ENCODE assay signal across 10 mouse cellular contexts in genomic region chr12:117844917-117845316, GRCm38 (mm10). TPM values are rescaled to one million over a fixed set of nuclear protein-coding genes. Genes with fewer than 3 reads are reported as not detected.
A peak's percentile ranks its signal among the peaks of the same experiment; 100 is the strongest.
DNase-seq lines count a peak whose midpoint lies in the region; ATAC-seq and TF ChIP-seq lines count a peak whose summit lies in the region.
"Had no signal": no experiment of that assay in that cellular context is flagged by ENCODE, and none has a peak within 500 bp of the region (broad histone marks: within the 10 kb centered on the region; RNA-seq: fewer than 3 reads in every experiment).

No protein-coding gene starts in this region.

- H3K79me2 ChIP-seq in myocyte (ENCODE audit: control insufficient read depth, insufficient read depth), result no peaks in the 10 kb centered on the region

- no peaks in the 10 kb centered on the region for H3K36me3 ChIP-seq in kidney, embryonic 15.5 days
- no peaks in the 10 kb centered on the region for H3K36me3 ChIP-seq in myocyte (ENCODE audit: control insufficient read depth, insufficient read depth)

- no peak overlapping the region for H3K27ac ChIP-seq in kidney, embryonic 15.5 days
- no peak overlapping the region for H3K27ac ChIP-seq in bone marrow, adult 2 months (ENCODE audit: control insufficient read depth, insufficient read depth, low read depth, low read length, poor library complexity)

- no peak for TF ChIP-seq POLR2A in bone marrow, adult 2 months (IDR thresholded peaks at IDR 0.05; ENCODE audit: borderline replicate concordance, control insufficient read depth, low read depth, low read length)
- no peak for TF ChIP-seq POLR2A in myocyte (IDR thresholded peaks at IDR 0.05; ENCODE audit: insufficient read length, low read depth)

- ATAC-seq in kidney, embryonic 15.5 days (replicated peaks; ENCODE audit: low FRiP score), result no peak
- ATAC-seq in inflammation-experienced regulatory T-cells, adult 6 months, result peak; percentile 24
- ATAC-seq: Patski had no signal

- no peak for DNase-seq in kidney, postnatal 10 days
- DNase-seq in urinary bladder, postnatal 14 days (ENCODE audit: low spot score), result no peak
- DNase-seq in urinary bladder, adult 2 months (ENCODE audit: low spot score), result no peak
- no peak for DNase-seq in right cerebral cortex, postnatal 10 days (ENCODE audit: low spot score in 2 of 2)
- DNase-seq: cerebellum, adult 2 months had no signal

- no peaks in the 10 kb centered on the region for H3K9me3 ChIP-seq in kidney, embryonic 15.5 days (replicated peaks)

- 31% methylated on average over 2 of the region's 2 CpGs for WGBS in kidney, embryonic 15.5 days
- WGBS in bone marrow, adult 2 months, result 14% methylated on average over 2 of the region's 2 CpGs

- peak overlapping the region; percentile 87 for H3K4me3 ChIP-seq in kidney, embryonic 15.5 days (replicated peaks)
- H3K4me3 ChIP-seq in bone marrow, adult 2 months (replicated peaks; ENCODE audit: control insufficient read depth, low read depth, low read length), result peak overlapping the region; percentile 50
- H3K4me3 ChIP-seq in myocyte, result no peak overlapping the region

- TF ChIP-seq CTCF in bone marrow, adult 2 months (IDR thresholded peaks at IDR 0.05; ENCODE audit: control insufficient read depth, insufficient read depth, low read length), result no peak

- peak overlapping the region; percentile 33; the same call in 1 of the 2 replicates for H3K9ac ChIP-seq in kidney, embryonic 15.5 days

- H3K27me3 ChIP-seq in kidney, embryonic 15.5 days, result no peaks in the 10 kb centered on the region
- H3K27me3 ChIP-seq in myocyte (ENCODE audit: control insufficient read depth, insufficient read depth, insufficient read length), result no peaks in the 10 kb centered on the region
- H3K27me3 ChIP-seq: Patski had no signal

- H3ac ChIP-seq in myocyte (ENCODE audit: control insufficient read depth, insufficient read length), result no peak overlapping the region

- peak overlapping the region; percentile 92 for H3K4me2 ChIP-seq in kidney, embryonic 15.5 days
- H3K4me2 ChIP-seq in myocyte (ENCODE audit: low read depth), result peak overlapping the region; percentile 84

- H3K4me1 ChIP-seq in kidney, embryonic 15.5 days, result peaks cover 16% of the 10 kb centered on the region
- peaks cover 2% of the 10 kb centered on the region; the same call in 1 of the 2 replicates for H3K4me1 ChIP-seq in bone marrow, adult 2 months (ENCODE audit: control insufficient read depth, insufficient read depth, low read length)

TF ChIP-seq in myocyte, 11 proteins besides CTCF, POLR2A, EP300 and RAD21:
- TF ChIP-seq CEBPB (IDR thresholded peaks at IDR 0.05; ENCODE audit: insufficient read depth, poor library complexity, severe bottlenecking) (no peak), SRF (IDR thresholded peaks at IDR 0.05; ENCODE audit: control insufficient read depth, insufficient read length, low read depth) (no peak), REST (IDR thresholded peaks at IDR 0.05; ENCODE audit: insufficient read depth, insufficient read length) (no peak), USF1 (IDR thresholded peaks at IDR 0.05; ENCODE audit: low read depth) (no peak), TCF12 (IDR thresholded peaks at IDR 0.05; ENCODE audit: insufficient read depth, poor library complexity, severe bottlenecking) (no peak), POLR2AphosphoS2 (IDR thresholded peaks at IDR 0.05; ENCODE audit: insufficient read length, low read depth) (no peak), MYOD1 (IDR thresholded peaks at IDR 0.05; ENCODE audit: control insufficient read depth in 1 of 3, insufficient read length in 2 of 3, low read depth in 2 of 3) (no peak), MYOG (IDR thresholded peaks at IDR 0.05; ENCODE audit: control insufficient read depth in 1 of 3, insufficient read depth in 1 of 3, insufficient read length in 2 of 3, low read depth in 2 of 3) (no peak), E2F4 (IDR thresholded peaks at IDR 0.05; ENCODE audit: insufficient read depth) (no peak)

RNA-seq across cellular contexts. Expression of gene Cdca7l, which starts 40.8 kb away (rescaled TPM):
- 56.0 and 60.6 TPM in 2 replicates for polyA plus RNA-seq in kidney, embryonic 15.5 days (2015; fragmentation: Nextera tagmentation; extraction: Ambion mirVana)
- polyA plus RNA-seq in bone marrow, adult 2 months (2011; ENCODE audit: insufficient read depth, insufficient read length, low replicate concordance, missing spikeins), result 9.5 and 9.8 TPM in 2 replicates
- 10 to 100 TPM; 28.1 to 33.1 (median 30.8) TPM for polyA plus RNA-seq in inflammation-experienced regulatory T-cells, adult 6 months (2017; shearing (Covaris generic))
- polyA plus RNA-seq in myocyte (2012; fragmentation: generic; extraction: Trizol), result 8.3 TPM
- polyA plus RNA-seq in urinary bladder, adult 2 months (2012; rRNA removed), result 8.7 and 9.9 TPM in 2 replicates
